Mouse (Mus musculus): ENCODE measurements around the gene Samd11. TPM values are rescaled to one million over a fixed set of nuclear protein-coding genes. Genes with fewer than 3 reads are reported as not detected.

Gene Samd11
- polyA plus RNA-seq, 1 experiment from 2014 or later = 5.2 TPM

DNA sequence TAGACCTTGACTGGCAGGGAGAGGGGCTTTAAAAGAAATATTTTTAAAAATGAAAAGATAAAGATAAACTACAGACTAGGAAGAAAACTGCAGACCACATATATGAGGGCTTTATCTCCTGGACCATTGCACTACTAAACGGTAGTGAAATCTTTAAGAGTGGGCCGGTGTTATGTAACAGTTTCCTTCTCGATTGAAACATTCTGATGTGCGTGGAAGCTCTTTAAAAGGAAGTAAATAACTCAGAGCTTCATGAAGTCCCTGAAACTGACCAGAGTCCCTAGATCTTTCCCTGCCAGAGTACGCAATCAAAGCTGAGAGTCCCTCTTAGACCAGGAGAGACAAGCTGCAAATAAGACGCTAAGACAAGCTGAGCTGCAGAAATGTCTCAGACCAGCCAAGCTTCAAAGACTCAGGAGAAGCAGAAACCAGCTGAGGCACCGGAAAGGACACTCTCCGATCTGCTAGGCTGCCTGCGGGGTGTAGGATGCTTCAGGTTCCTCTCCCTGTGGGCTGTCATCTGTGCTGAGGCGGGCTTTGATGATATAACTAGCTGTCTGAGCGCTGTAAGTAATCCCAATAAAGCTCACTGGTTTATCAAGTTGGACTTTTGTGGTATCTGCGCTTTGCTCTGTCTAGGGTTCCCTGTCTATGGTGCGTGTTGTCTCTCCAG is 45.4 kb downstream of the Samd11 start:
- Histone ChIP-seq H3K27me3 (0 out of 2 replicates have a peak, but pooled peaks cover 3% of the 10 kb centered on the region), H3K27ac (replicated peaks) (no peak overlapping the region), H3K36me3 (no peaks in the 10 kb centered on the region), H3K4me3 (no peak overlapping the region), H3K4me1 (peaks cover 4% of the 10 kb centered on the region; the same call in 1 of the 2 replicates), H3K9me3 (no peaks in the 10 kb centered on the region), H3K9ac (replicated peaks) (no peak overlapping the region), H3K4me2 (replicated peaks) (no peak overlapping the region)
- no peak for ATAC-seq (ENCODE audit: low FRiP score, low read depth)
- WGBS = 82% methylated on average over 13 of the region's 13 CpGs

DNA sequence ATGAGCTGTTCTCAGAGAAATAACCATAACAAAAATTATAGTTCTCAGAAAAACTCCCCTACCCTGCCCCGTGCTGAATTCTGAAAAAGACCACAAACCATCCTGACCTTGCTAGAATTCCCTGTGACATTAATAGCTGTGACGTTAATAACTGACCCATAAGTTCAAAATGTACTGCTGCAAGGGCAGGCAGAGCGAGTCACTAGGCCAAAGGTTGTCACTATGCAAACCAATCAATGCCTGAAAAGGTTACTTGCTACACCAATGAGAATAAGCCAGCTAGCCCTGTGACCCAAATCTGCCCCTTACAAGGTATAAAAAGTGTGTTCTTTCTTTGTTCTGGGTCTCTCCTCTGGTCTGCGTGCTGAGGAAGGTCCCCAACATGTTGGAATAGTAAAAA is 46.6 kb downstream of the Samd11 start:
- no peak for ATAC-seq (ENCODE audit: low FRiP score, low read depth)
- Histone ChIP-seq H3K4me1 (peaks cover 16% of the 10 kb centered on the region), H3K27ac (replicated peaks) (no peak overlapping the region), H3K36me3 (no peaks in the 10 kb centered on the region), H3K9me3 (no peaks in the 10 kb centered on the region), H3K9ac (replicated peaks) (no peak overlapping the region), H3K4me3 (no peak overlapping the region), H3K27me3 (peaks cover 13% of the 10 kb centered on the region; the same call in 1 of the 2 replicates), H3K4me2 (replicated peaks) (no peak overlapping the region)
- 88% methylated on average over 4 of the region's 4 CpGs for WGBS

DNA sequence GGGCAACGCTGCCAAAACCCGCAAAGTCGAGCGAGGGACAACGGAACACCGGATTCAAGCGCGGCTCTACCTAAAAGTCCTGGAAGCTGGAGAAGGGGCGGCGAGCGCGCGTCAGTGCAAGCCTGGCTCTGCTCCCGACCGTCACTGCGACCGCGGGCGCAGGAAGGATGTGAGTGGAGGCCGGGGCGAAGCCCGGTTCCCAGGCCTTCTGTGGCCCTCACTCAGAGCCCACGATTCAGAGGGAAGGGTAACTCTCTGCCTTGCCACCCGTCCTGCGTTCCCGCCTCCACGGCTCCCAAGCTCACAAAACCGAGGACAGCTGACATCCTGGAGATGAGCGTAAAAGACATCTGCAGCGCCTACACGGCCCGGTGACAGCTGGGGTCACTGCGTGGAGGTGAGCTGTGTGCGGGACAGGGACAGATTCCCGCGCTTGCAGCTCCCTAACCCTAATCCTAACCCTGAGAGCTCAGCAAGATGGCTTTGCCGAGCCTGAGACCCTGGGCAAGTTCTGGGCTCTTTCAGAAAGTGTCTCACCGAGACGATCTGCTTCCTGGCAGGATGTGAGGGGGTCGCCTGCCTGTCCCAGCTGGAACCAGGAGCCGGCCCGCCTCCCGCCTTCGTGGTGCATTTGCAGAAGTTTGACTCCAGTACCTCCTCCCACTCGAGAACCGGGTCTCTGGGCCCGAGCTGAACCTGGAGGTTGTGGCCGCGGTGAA is 51.9 kb downstream of the Samd11 start:
- Histone ChIP-seq H3K9me3 (no peaks in the 10 kb centered on the region), H3K27ac (replicated peaks) (peak overlapping the region; percentile 76), H3K4me3 (peak overlapping the region; percentile 67), H3K36me3 (no peaks in the 10 kb centered on the region), H3K27me3 (peaks cover 27% of the 10 kb centered on the region), H3K9ac (replicated peaks) (peak overlapping the region; percentile 77), H3K4me2 (replicated peaks) (peak overlapping the region; percentile 93), H3K4me1 (peaks cover 31% of the 10 kb centered on the region)
- WGBS = under 1% methylated on average over 49 of the region's 49 CpGs
- ATAC-seq (ENCODE audit: low FRiP score, low read depth) = no peak; the same call in none of the 2 replicates

DNA sequence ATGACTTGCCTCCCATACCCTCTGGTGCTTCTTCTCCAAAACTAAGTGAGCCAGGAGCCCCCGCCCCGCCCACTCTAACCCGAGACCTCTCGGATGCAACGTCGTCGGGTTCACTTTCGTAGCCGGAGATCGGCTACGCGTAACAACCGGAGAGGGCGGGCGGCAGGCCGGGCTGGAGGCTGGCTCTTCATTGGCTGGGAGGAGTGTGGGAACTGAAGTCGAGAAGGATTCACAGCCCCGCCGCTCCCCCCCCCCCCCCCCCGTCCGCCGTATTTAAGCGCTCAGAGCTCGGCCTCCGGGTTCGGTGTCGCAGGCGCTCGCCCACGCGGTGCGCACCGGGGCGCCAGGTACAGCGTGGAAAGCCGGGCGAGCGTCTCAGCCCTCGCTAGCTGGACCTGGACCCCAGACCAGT is 52.5 kb downstream of the Samd11 start, which contains the start of gene AW011738:
Gene AW011738 (plus strand): TSS at position 304 of the 412 bp plus-strand sequence.
- peaks cover 27% of the 10 kb centered on the region for H3K27me3 ChIP-seq
- WGBS = under 1% methylated on average over 34 of the region's 39 CpGs

DNA sequence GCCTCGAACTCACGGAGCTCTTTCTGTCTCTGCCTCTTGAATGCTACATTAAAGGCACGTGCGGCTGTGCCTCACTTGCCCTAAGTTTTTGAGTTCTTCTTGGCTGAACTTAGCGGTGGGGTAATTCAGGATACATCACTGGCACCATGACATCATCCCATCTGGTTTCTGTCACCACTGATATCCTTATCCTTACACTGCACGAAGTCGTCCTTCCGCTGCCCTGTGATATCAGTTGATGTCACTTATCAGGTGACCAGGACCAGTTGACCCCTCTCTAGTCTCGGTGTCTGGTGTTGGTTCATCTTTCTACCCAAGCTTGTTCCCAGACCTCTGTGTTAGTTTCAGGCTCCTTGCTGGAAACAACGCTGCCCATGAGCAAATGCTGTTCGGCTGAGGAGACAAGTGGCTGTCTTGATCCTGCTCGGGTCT is 53.0 kb downstream of the Samd11 start:
- WGBS = 48% methylated on average over 12 of the region's 12 CpGs
- Histone ChIP-seq H3K9ac (replicated peaks) (peak overlapping the region; percentile 77), H3K4me2 (replicated peaks) (peak overlapping the region; percentile 93), H3K9me3 (no peaks in the 10 kb centered on the region), H3K4me1 (peaks cover 34% of the 10 kb centered on the region), H3K27ac (replicated peaks) (peak overlapping the region; percentile 66), H3K27me3 (peaks cover 27% of the 10 kb centered on the region), H3K36me3 (no peaks in the 10 kb centered on the region), H3K4me3 (peak overlapping the region; percentile 67)
- ATAC-seq (ENCODE audit: low FRiP score, low read depth) = no peak

More for the DNA sequence above, 52.5 kb downstream of the Samd11 start, which contains the start of gene AW011738:
- H3K27ac ChIP-seq (replicated peaks) = peak within 1 kb of the TSS; percentile 76
- H3K9me3 ChIP-seq = no peaks in the 10 kb centered on the region
- peak within 1 kb of the TSS; percentile 77 for H3K9ac ChIP-seq (replicated peaks)
- H3K4me2 ChIP-seq (replicated peaks) = peak within 1 kb of the TSS; percentile 93
- H3K4me1 ChIP-seq = peaks cover 34% of the 10 kb centered on the region
- peak; percentile 81 for ATAC-seq (ENCODE audit: low FRiP score, low read depth)
- H3K4me3 ChIP-seq = peak within 1 kb of the TSS; percentile 67
- H3K36me3 ChIP-seq = no peaks in the 10 kb centered on the region

DNA sequence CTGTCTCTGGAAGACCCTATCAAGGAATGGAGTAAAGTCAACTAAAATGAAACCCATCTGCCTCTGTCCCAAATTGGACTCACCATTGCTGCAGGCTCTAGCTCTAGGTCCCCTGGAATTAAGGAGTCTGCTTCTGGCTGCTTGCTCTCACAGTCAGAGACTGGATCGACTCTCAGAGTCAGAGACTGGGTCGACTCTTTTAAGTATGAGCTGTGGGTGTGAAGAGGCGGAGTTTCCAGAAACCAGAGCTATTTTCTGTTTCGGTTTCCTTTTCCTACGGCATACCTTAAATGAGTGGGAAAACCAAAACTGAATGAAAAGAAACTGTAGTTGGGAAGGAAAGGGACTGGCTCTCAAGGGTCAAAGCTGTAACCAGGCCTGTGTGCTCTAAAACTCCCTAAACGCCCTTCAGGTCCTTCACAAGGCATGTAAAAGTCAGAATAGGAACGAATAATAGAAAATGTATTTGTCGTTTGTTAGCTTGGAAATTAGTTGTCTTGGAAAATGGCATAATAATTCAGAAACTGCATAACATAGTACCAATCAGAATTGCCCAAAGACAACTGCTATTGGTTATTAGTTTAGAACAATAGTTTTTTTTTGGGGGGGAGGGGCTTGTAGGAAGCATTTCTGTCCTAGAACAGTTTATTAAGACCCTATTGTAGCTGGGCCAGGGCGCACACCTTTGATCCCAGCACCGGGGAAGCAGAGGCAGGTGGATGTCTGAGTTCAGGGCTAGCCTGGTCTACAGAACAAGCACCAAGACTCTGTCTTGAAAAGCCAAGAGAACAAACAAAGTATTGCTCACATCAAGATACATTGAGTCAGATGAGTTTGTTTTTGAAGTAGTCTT is 54.6 kb downstream of the Samd11 start, which contains the start of gene Isg15:
Gene Isg15 (minus strand): TSS at position 196 of the 853 bp plus-strand sequence.
- peaks cover 27% of the 10 kb centered on the region for H3K27me3 ChIP-seq
- H3K9me3 ChIP-seq = no peaks in the 10 kb centered on the region
- H3K4me2 ChIP-seq (replicated peaks) = no peak within 1 kb of the TSS
- WGBS = 70% methylated on average over 10 of the region's 10 CpGs
- peaks cover 38% of the 10 kb centered on the region for H3K4me1 ChIP-seq
- H3K36me3 ChIP-seq = no peaks in the 10 kb centered on the region
- H3K4me3 ChIP-seq = no peak within 1 kb of the TSS
- ATAC-seq (ENCODE audit: low FRiP score, low read depth) = no peak
- H3K27ac ChIP-seq (replicated peaks) = no peak within 1 kb of the TSS
- no peak within 1 kb of the TSS for H3K9ac ChIP-seq (replicated peaks)

DNA sequence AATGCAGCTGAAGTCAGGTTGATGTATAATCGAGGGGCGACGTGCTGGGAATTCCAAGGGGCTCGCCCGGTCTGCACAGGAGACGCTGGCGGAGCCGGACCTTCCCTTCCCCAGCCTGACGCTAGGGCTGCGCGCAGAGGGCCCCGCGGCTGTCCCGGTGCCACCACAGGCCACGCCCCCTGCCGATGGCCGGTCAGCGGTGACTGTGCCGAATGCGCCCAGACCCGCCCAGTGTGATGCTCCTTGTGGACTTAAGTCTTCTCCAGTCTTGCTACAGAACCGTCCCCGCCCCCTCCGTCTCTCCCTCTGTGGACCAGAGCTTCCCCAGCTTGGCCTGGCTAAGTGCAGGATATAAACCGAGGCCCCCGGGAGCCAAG is 57.6 kb downstream of the Samd11 start:
- Histone ChIP-seq H3K36me3 (peaks cover 23% of the 10 kb centered on the region), H3K4me1 (peaks cover 45% of the 10 kb centered on the region), H3K9ac (replicated peaks) (peak overlapping the region; percentile 32), H3K9me3 (no peaks in the 10 kb centered on the region), H3K27me3 (peaks cover 6% of the 10 kb centered on the region; the same call in 1 of the 2 replicates), H3K27ac (replicated peaks) (peak overlapping the region; percentile 96), H3K4me3 (peak overlapping the region; percentile 75), H3K4me2 (replicated peaks) (peak overlapping the region; percentile 86)
- ATAC-seq (ENCODE audit: low FRiP score, low read depth) = peak; percentile 96
- 1% methylated on average over 26 of the region's 26 CpGs for WGBS

DNA sequence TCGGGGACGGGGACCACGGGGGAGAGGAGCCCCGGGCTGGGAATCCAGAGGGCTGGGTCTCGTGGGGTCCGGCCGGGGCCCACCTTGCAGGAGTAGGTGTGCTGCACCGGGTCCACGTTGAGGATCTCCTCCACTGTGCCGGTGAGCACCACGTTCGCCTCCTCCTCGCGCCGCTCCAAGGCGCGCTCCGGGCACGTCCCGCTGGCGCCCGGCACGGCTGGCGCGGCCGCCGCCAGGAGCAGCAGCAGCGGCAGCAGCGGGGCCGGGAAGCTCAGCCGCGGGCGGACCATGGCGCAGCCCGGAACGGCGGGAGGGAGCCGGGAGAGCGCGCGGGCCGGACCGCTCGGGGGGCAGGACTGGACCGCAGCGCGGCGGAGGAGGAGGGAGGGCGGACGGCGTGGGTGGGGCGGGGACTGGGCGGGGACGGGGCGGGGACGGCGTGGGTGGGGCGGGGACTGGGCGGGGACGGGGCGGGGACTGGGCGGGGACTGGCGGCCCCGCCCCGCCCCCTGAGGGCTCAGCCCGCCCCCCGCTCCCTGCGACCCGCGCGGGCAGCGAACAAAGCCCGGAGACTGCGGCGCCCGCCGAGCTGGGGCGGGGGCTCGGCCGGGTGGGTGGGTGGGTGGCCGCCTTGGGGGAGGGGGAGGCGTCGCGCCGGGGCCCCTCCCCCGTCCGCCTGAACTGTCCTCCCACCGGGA is 58.2 kb downstream of the Samd11 start, which contains the start of gene Agrn:
Gene Agrn (minus strand): TSS at position 358 of the 698 bp plus-strand sequence.
- Histone ChIP-seq H3K4me2 (replicated peaks) (peak within 1 kb of the TSS; percentile 86), H3K27ac (replicated peaks) (peak within 1 kb of the TSS; percentile 96), H3K27me3 (peaks cover under 1% of the 10 kb centered on the region), H3K9ac (replicated peaks) (peak within 1 kb of the TSS; percentile 85), H3K4me3 (peak within 1 kb of the TSS; percentile 75), H3K9me3 (no peaks in the 10 kb centered on the region), H3K36me3 (peaks cover 27% of the 10 kb centered on the region), H3K4me1 (peaks cover 45% of the 10 kb centered on the region)
- ATAC-seq (ENCODE audit: low FRiP score, low read depth) = peak; percentile 73
- WGBS = under 1% methylated on average over 31 of the region's 88 CpGs

Small RNA genes within 50 kb of the gene (microRNA-seq; reads per million reads assigned to microRNA genes)
- 6.0 reads per million, percentile 21 among the genes with 10 or more reads in this experiment for gene Mir7658

Other genes with a start within 250 kb of the Samd11 start
- 0.52 and 0.77 TPM in 2 replicates for gene Tnfrsf4, start 241.8 kb downstream of the Samd11 start, polyA plus RNA-seq (2016; fragmentation: Nextera tagmentation; extraction: Ambion mirVana)
- gene Tnfrsf18, start 229.5 kb downstream of the Samd11 start, polyA plus RNA-seq (2016; fragmentation: Nextera tagmentation; extraction: Ambion mirVana) = 2.2 and 2.4 TPM in 2 replicates
- not detected in 2 replicates for gene Ttll10, start 196.2 kb downstream of the Samd11 start, polyA plus RNA-seq (2016; fragmentation: Nextera tagmentation; extraction: Ambion mirVana)
- 59.8 and 60.0 TPM in 2 replicates for gene 9430015G10Rik, start 145.7 kb downstream of the Samd11 start, polyA plus RNA-seq (2016; fragmentation: Nextera tagmentation; extraction: Ambion mirVana)
- 1.1 and 1.2 TPM in 2 replicates for gene Rnf223, start 125.1 kb downstream of the Samd11 start, polyA plus RNA-seq (2016; fragmentation: Nextera tagmentation; extraction: Ambion mirVana)
- gene Agrn, start 58.2 kb downstream of the Samd11 start, polyA plus RNA-seq (2016; fragmentation: Nextera tagmentation; extraction: Ambion mirVana) = 155 and 160 TPM in 2 replicates
- gene Isg15, start 54.8 kb downstream of the Samd11 start, polyA plus RNA-seq (2016; fragmentation: Nextera tagmentation; extraction: Ambion mirVana) = 1.3 and 2.0 TPM in 2 replicates
- gene AW011738, start 52.4 kb downstream of the Samd11 start, polyA plus RNA-seq (2016; fragmentation: Nextera tagmentation; extraction: Ambion mirVana) = 7.6 and 8.1 TPM in 2 replicates
- gene Perm1, start 39.8 kb downstream of the Samd11 start, polyA plus RNA-seq (2016; fragmentation: Nextera tagmentation; extraction: Ambion mirVana) = 2.0 and 2.1 TPM in 2 replicates
- gene Plekhn1, start 20.8 kb downstream of the Samd11 start, polyA plus RNA-seq (2016; fragmentation: Nextera tagmentation; extraction: Ambion mirVana) = 29.7 and 31.9 TPM in 2 replicates
- 85.2 and 93.7 TPM in 2 replicates for gene Noc2l, start 19.6 kb downstream of the Samd11 start, polyA plus RNA-seq (2016; fragmentation: Nextera tagmentation; extraction: Ambion mirVana)
- not detected in 2 replicates for gene Vmn2r-ps159, start 75.4 kb upstream of the Samd11 start, polyA plus RNA-seq (2016; fragmentation: Nextera tagmentation; extraction: Ambion mirVana)

Data from midbrain, embryonic 12.5 days (tissue).